Mouse (Mus musculus): ENCODE results near the gene Nedd9. TPM values are rescaled to one million over a fixed set of nuclear protein-coding genes. Genes with fewer than 3 reads are reported as not detected.

The Nedd9 gene
- polyA plus RNA-seq, 1 experiment from 2014 or later: 15.9 TPM

Other genes with a start within 250 kb of the Nedd9 start
- gene Smim13, start 237.5 kb downstream of the Nedd9 start, polyA plus RNA-seq (2015; fragmentation: Nextera tagmentation; extraction: Ambion mirVana): 15.5 and 16.2 TPM in 2 replicates
- gene Gm17364, start 213.4 kb downstream of the Nedd9 start, polyA plus RNA-seq (2015; fragmentation: Nextera tagmentation; extraction: Ambion mirVana): not detected in 2 replicates
- 36.1 and 37.5 TPM in 2 replicates for gene Tmem170b, start 118.5 kb upstream of the Nedd9 start, polyA plus RNA-seq (2015; fragmentation: Nextera tagmentation; extraction: Ambion mirVana)